Mouse (Mus musculus): ENCODE measurements at regions not wholly inside any gene's neighbourhood (a gene's known extent, or its start where the extent isn't known, plus 50 kb on each side); places are given as distances from the start of the nearest gene placed in this dataset.

- TF ChIP-seq POLR2A (IDR thresholded peaks at IDR 0.05; ENCODE audit: control insufficient read depth in 1 of 2, insufficient read depth in 1 of 2, low read depth in 1 of 2, low read length in 2 of 2, poor library complexity in 1 of 2): no peak
- no peak for TF ChIP-seq HCFC1 (IDR thresholded peaks at IDR 0.05; ENCODE audit: low read depth, low read length)
Measured at GRCm38 (mm10) chr5:29083288-29083687, 112.5 kb upstream of the Rnf32 start.

Data from MEL (cell line).